Mouse (Mus musculus) ES-Bruce4 (cell line): ENCODE measurements around the gene Slc39a11.

Experiments
- CTCF ChIP-seq: IDR thresholded peaks from one replicate; pipeline ENCODE4 v1.8.1; 2011; ENCODE audit warnings: low read depth, low read length
- EP300 ChIP-seq: IDR thresholded peaks from 2 replicates; pipeline ENCODE4 v1.6.1; 2011; ENCODE audit warnings: low read depth, low read length; ENCODE audit not compliant: insufficient read depth
- POLR2A ChIP-seq: IDR thresholded peaks from one replicate; pipeline ENCODE4 v1.8.1; 2011; ENCODE audit warnings: low read length; ENCODE audit not compliant: insufficient read depth

DNA sequence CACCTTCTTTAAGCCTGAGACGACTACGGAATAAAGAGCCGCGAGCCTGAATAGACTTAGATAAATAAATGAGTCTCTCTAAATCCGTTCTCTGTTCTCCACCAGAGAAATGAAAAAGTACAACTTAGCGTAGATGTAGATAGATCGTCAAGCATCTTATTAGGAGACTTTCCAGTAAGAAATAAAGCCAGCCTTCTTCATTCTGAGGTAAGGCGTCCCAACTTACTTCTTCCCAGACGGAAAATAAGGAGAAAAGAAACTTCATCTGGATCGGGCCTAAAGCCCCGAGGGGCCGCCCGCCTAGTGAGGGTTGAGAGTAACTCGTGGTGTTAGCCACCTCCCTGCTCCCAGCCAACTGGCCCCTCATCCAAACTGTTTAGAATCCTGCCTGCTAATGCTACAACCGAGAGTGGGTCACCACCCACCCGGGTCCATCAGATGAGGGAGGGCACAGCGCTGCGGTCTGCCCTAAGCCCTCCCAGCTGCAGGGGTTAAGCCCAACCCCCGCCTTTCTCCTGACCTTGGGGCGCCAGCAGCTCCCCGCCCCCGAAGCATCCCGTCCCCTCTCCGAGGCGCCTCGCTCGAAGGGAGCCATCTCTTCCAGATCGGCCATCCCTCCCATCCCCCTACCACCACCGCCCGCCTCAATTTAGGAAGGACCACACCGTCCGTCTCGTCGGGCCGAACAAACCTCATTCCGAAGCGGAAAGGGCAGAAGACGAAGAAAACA is 33.2 kb upstream of the Slc39a11 start:
- TF ChIP-seq CTCF (no peak), EP300 (no peak), POLR2A (no peak)
